Mouse (Mus musculus) small intestine, adult 2 months (tissue): ENCODE results near the gene Mettl7a1.

ENCODE experiments used
- CTCF ChIP-seq: fragments of 200-500 bp; IDR thresholded peaks from 2 replicates; pipeline ENCODE4 v1.5.1; 2012; ENCODE audit warnings: low read depth, mild to moderate bottlenecking, control low read depth, inconsistent platforms, low read length, moderate library complexity, mixed read lengths; ENCODE audit not compliant: insufficient replicate concordance, insufficient read length; ENCODE audit errors: extremely low read depth
- POLR2A ChIP-seq: fragments of 200-500 bp; IDR thresholded peaks from 2 replicates; pipeline ENCODE4 v1.6.1; 2012; ENCODE audit warnings: low read depth, mild to moderate bottlenecking, control low read depth, inconsistent platforms, low read length, moderate library complexity

DNA sequence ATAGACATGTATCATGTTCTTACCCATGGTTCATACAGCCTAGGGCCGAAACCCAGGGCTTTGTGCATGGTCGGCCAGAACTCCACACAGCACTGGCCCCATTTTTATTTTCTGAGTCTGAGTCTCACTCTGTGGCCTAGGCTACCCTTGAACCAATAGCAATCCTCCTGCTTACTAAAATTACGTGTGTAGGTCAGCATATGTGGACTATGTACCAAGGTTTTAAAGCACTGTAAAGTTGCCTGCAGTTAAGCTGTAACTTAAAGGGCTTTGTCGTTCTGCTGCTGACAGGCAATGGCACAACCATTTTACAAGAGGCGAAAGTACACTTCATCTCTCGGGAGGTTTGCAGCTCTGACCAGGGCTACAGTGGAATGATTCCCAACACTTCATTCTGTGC is 15.0 kb upstream of the Mettl7a1 start:
- TF ChIP-seq CTCF: no peak
- TF ChIP-seq POLR2A: no peak
